Mouse (Mus musculus): Measurements from ENCODE around the gene Sik1.
"Not testable (repeated sequence)": the region's sequence is repeated elsewhere in the genome, so short reads cannot be mapped to it uniquely, and the experiment has no call there.

Sik1 gene

DNA sequence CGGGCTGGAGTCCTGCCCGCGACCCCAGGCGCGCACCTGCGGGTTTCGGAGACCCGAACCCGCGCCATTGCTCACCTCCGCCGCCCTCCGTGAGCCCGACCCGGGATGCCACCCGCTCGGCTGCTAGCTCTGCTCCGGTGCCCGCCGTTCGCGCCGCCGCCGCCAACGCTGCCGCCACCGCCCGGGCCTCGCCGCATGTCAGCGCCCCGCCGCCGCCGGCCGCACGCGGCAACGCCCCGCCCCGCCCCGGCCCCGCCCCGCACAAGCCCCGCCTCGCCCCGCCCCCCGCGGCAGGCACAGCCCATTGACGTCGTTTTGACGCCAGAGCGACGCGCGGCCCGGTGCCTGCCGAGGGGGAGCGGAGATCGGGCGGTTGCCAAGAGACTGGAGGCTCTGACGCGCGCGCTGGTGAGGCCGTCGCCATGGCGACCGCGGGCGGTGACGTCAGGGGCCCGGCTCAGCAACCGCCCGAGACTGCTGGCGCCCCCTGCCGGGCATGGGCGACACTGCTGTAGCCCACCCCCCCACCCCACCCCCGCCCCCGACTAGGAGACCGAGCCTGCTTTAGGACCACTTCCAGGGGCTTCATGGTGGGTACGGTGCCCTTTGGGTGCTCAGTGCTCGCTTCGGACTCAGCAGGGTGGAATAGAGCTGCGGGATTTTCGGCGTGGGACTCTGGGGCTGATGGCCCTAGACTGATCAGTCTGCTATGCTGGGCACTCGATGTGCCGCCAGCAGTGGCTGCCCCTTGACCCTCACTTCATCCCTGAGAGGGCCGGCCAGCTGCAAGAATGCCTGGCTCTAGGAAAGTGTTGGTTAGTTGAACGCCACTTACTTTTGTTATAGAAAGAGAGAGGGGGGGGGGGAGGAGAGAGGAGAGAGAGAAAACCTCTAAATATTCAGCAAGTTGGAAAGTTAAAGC lies at the start of gene Sik1:
TSS of gene Sik1 (minus strand) at position 208 of the 922 bp plus-strand sequence.
- DNase-seq (ENCODE audit: low read depth, low spot score), result peak; percentile 94

DNA sequence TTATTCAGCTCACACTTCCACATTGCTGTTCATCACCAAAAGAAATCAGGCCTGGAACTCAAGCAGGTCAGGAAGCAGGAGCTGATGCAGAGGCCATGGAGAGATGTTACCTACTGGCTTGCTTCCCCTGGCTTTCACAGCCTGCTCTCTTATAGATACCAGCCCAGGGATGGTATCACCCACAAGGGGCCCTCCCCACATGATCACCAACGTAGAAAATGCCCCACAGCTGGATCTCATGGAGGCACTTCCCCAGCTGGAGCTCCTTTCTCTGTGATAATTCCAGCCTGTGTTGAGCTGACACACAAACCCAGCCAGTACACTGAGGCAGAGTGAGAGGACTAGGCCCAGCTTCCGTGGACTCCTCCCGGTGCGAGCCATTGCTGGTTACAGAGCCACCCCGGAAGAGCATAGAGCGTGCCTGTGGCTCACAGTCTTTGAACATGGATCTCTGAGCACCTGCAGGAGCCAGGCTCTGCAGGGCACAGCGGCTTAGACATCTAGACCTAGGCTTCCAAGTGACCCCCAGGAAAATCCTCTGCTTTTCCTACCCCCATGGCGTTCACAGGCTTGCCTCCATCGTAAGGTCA lies 49.7 kb upstream of the Sik1 start:
- no peak for DNase-seq (ENCODE audit: low read depth, low spot score)

DNA sequence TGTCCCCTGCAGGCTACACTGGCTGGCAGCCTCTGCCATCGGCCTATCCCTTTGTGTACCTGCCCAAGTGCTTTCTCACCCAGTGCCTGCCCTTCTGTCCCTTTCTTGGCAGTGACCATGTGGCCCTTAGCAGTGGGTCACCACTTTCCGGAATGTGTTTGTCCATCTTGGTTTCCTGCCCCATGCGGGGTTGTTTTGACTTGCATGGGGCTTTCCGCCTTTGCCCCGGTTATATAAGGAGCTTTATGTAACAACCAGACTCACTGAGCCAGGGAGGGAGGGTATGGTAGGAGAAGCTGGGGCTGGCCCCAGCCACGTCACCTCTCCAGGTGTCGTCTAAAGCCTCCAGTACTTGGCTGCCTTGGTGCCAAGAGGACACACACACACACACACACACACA lies 48.4 kb upstream of the Sik1 start:
- DNase-seq (ENCODE audit: low read depth, low spot score), result no peak

DNA sequence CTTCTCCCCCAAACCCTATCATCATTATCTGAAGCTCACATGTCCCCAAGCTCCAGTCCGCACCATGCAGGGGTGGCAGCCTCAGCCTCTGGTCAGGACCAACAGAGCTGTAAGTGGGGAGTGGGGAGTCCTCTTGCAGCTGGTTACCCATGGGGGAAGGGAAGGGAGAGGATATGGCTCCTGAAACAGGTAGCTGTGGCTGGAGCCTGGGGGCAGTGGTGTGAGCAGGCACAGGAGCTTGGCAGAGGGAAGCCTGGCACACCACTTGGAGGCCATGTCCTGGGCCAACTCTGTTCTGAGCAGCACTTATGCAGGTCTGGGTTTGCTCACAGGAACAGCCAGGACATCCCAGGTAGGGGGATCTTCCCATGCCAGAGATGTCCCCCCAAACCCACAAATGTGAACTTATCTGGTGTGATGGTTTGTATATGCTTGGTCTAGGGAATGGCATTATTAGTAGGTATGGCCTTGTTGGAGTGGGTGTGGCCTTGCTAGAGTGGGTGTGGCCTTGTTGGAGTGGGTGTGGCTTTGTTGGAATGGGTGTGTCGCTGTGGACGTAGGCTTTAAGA lies 47.1 kb upstream of the Sik1 start:
- DNase-seq (ENCODE audit: low read depth, low spot score), result no peak

DNA sequence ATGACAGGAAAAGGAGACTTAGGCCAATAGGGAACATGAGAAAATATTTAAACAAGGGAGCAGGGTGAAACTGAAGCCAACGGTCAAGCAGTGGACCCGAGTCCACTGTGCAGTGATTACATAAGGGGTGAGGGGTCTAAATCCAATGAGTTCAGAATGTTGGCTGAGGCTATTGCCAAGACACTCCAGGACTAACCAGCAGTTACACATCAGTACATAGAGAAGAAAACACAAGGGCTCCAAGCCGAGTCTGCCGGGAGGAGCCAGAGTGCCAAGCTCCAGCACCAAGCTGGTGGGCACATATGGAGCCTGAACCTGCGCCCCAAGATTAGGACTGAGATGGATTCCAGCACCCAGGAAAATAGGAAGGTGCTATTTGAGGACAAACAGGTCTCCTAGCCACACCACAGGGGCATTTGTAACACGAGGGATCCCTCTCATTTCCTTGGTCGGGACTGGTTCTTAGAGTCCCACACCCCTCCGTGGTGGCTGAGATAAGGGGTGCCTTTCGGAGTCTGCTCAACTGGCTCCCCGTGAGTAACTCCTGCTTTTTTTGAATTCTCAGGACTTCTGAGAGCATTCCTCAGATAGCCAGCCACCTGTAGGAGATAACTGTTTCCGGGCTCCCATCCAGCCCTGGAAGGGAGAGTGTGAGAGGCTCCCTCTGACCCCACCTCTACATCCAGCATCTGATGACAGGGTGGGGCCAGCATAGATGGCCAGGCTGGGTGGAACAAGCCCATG lies 46.0 kb upstream of the Sik1 start:
- no peak for DNase-seq (ENCODE audit: low read depth, low spot score)

DNA sequence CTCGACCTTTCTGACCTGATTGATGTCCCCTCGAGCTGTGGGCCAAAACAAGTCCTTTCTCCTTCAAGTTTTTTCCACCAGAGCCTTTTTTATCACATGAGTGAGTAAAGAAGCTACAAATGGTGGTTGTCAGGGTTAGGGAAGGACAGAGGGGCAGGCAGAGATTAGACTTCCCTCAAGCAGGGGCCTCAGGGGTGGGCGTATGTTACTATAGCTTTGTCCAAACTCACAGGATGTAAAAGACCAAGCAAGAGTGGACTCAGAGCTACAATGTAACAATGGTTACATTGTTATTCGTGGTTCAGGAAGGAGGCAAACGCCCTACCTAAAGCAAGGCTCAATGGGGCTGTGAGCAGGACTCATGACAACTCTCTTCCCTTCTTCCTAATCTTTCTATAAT lies 43.3 kb upstream of the Sik1 start:
- no peak for DNase-seq (ENCODE audit: low read depth, low spot score)

DNA sequence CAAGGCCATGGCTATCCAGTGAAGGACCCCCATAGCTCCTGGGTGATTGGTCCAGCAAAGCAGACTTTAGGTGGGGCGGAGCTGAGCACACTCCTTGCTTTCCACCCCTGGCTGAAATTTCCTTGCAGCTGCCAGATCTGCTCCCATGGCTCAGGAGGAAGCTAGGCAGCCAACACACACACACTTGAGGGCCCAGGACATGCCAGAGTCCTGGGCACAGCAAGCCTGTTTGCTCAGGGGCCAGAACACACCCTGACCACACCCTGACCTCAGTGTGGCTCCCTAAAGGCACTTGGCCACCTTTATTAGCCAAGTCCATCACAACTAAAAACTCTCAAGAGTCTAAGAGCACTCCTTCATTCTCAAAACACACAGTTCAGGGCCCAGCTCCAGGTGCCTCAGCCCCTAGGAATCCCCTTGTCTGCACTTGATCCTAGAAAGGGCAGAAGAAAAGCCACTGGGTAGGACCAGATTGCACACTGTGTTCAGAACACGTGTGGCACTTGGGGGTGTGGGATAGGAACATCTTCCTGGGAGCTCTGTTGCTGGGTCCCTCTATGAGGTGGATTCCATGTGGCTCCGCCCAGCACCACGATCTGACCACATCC lies 41.7 kb upstream of the Sik1 start:
- no peak for DNase-seq (ENCODE audit: low read depth, low spot score)

DNA sequence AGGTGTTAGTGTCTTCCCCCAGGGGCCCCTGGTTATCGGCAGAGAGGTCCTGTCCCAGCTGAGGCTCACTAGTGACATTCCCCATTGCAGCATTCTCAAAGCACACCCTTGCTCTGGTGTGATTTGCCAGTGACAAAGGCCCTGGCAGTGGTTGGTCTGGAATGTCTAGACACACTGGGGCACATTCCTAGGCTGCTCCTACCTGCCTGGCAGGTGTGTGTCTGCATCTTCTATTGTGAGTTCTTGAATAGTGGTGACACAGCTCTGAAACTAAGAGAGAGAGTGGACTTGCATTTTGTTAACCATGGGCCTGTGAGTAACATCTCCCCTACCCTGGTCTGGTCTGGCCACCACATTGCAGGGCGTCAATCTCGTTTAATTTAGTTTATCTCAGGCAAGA lies 41.1 kb upstream of the Sik1 start:
- no peak for DNase-seq (ENCODE audit: low read depth, low spot score)

DNA sequence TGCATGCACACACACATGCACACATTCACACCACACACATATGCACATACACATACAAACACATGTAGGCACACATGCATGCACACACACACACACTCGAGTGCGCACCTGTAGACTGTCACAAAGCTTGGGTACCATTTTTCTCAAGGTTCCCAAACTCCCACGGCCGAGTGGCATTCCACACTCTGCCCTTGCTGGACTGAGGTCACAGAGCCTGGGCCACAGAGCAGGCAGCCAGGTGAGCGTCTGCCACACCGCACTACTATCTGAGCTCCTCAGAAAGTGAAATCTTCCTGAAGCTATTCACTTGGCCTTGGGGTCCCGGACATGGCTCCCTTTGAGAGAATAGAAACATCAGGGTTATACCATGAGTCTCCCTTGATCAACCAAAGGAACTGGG lies 40.7 kb upstream of the Sik1 start:
- DNase-seq (ENCODE audit: low read depth, low spot score), result no peak

DNA sequence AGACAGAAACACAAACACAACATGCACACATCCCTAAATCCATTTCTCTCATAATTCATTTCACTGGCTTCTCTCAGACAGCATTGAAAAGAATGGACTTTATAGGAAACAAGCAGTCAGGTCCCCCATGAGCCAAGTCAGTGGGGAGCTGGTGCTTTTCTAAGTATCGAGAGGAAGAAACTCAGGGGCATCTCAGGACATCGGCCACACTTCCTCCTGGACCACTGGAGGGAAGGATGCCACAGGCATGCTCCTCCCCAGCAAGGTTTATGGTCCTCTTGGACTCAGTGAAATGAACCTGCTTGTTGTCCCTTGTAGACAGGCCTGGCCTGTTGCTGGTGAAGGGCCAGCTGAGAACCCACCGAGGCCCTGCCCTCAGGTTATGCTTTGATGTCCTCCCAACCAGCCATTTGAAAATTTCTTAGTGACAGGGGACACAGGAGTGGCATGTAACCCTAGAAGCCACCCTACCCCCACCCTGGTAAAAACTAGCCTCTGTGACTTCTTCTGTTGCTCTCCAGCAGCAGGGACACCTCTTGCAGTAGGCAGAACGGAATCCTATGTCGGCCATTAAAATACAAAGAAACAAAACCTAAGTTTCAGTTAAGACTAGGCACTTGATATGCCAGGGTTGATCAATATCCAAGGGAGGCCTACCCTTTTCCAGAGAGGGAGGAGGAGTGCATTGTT lies 37.9 kb upstream of the Sik1 start:
- DNase-seq (ENCODE audit: low read depth, low spot score), result no peak

DNA sequence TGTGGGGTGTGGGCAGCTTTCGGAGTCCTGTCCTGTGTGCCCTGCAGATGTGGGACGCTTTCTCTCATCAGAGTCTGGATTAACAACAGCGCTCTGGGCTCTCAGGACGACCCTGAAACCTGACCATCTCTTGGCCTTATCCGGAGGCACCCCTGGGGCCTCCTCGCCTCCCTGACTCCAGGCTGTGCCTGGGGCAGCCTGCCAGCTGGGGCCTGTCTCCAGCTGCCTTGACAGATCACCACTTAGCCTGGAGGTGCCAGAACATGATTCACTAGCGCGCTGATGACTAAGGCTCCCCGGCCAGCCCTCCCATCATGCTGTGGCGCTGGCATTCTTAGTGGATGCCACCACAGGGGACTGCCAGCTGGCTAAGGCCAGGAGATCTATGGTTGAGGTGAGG lies 37.1 kb upstream of the Sik1 start:
- no peak for DNase-seq (ENCODE audit: low read depth, low spot score)

DNA sequence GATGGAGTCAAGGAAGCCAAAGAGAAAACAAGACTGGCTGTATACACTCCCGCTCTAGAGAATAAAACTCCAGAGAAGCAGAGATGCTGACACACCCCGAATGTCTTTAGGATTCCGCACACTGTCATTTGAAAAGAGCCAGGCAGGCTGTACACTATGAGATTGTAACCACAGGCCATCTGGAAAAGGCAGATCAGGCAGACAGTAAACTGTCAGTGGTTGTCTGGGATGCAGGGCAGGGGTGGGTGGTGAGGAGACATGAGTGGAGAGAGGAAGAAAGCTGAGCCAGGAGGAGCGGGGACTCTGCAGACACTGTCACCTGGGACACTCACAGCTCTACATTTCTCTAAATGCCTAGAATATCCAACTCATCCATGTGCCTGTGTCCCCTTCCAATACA lies 36.3 kb upstream of the Sik1 start:
- no peak for DNase-seq (ENCODE audit: low read depth, low spot score)

DNA sequence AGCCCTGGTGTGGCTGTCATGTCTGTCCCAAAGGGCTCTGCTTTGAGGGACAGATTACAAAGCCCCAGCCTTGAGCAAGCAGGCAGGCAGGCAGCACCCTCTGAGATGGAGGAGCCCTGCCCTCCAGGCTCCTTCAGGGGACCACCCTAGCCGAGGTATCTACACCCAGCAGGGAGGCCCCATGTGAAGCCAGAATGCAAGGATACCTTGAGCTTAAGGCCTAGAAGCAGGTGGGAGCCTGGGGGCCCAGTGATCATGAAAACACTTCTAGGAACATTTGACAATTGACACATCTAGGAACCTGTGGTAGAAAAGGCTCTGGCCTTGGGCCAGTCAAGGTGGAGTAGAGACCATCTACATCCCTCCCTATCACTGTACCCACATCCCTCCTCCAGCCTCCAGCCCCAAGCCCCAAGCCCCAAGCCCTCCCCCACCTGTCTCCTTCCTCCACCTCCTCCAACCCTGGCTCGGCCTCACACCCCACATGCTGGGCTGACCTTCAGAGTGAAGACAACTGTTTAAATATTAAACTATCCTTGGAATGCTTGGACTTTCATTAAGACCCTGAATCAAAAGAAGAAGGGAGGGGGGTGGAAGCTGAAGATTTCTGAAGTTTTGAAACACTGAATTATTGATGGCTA lies 34.8 kb upstream of the Sik1 start:
- no peak for DNase-seq (ENCODE audit: low read depth, low spot score)

DNA sequence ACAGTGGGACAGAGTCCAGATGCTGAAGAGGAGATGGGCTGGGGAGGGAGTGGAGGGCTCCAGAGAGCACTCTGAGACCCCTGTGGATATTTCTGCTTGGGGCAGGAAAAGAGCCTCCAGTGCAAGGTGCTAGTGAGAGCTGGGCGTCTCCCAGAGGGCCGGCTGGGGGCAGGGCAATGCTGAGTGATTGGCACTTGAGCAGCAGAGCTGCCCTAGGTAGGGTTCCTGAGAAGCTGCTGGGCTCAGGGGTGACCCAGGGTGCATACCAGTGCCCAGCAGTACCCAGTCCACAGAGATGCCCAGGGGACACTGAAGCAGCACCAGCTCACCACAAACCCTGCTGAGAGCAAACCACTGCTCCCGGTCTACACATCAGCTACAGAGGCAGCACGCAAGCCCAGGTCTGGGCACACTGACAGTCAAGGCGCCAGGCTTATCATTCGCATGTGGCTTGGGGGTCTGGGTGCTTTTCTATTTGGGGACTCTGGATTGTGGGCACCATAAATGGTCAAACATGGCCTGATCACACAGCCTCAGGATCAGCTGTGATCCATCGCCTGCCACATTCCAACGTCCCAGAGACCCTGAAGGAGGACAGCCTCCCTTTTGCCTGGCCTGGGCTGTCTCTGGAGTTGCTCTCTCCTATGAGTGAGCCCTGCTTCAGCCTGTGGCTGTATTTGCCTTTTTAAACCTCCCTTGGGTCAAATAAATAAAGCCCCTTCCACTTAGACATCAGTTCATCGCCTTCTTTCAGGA lies 34.0 kb upstream of the Sik1 start:
- DNase-seq (ENCODE audit: low read depth, low spot score), result no peak

DNA sequence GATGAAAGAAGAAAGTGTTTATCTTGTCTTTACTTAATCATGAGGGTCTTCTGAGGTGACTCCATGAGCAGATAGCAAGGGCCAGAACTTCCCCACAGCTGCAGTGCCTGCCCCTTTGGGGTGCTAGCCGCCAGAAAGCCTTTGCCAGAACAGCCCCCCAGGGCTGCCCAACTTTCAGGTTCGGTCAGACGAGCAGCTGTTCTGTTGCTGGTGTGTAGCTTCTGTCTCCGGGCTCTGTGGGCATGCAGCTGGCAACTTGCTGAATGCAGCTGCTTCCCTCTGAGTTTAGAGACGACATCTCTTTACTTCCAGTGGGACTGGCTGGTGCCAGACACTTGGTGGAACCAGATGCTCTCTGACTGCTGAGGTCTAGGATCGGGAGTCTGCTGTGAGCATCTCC lies 32.9 kb upstream of the Sik1 start:
- DNase-seq (ENCODE audit: low read depth, low spot score), result no peak

DNA sequence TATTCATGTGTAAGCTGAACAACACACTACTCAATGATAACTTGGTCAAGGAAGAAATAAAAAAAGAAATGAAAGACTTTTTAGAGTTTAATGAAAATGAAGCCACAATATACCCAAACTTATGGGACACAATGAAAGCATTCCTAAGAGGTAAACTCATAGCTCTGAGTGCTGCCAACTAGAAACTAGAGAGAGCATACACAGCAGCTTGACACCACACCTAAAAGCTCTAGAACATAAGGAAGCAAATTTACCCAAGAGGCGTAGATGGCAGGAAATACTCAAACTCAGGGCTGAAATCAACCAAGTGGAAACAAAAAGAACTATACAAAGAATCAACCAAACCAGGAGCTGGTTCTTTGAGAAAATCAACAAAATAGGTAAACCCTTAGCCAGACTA lies 29.1 kb upstream of the Sik1 start:
- DNase-seq (ENCODE audit: low read depth, low spot score), result not testable (repeated sequence)

DNA sequence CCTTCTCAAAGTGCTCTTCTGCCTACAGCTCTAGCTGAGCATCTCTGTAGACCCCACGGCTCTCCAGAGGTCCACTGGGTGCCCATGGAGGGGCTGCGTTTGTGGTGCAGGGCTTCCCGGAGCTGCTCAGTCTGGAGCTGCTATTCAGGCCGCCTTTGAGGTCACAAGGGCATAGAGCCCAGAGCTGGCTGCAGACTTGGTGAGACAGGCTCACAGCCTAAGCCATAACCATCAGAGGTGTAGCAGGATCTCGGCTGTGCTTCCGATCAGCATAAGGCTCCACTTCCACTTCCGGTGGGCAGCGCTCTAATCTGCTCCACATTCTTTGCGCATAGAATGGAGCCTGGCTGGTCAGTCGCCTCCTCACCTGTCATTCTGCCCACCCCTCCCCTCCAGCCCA lies 23.8 kb upstream of the Sik1 start:
- DNase-seq (ENCODE audit: low read depth, low spot score), result no peak

DNA sequence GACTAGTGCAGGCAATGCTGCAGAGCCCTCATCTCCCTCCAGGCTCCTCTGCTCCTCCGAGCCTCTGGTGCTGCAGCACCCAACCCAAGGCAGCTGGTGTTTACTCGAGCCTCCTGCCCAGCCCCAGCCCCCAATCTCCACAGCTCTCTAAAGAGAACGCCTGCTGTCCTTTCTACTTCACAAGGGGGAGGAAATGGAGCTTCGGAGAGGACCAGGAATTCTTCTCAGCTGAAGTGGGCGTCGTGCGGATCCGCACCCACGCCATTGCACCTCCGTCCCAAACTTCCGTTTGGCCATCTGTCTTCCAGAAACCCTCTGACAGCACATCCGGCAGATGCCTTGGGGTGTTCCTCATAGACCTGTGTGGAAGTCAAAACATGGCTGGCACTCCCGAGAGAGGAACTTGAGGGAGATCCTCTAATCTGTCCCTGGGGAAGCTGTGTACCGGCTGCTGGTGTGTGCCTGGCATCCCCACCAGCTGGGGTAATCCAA lies 22.1 kb upstream of the Sik1 start:
- DNase-seq (ENCODE audit: low read depth, low spot score), result no peak

DNA sequence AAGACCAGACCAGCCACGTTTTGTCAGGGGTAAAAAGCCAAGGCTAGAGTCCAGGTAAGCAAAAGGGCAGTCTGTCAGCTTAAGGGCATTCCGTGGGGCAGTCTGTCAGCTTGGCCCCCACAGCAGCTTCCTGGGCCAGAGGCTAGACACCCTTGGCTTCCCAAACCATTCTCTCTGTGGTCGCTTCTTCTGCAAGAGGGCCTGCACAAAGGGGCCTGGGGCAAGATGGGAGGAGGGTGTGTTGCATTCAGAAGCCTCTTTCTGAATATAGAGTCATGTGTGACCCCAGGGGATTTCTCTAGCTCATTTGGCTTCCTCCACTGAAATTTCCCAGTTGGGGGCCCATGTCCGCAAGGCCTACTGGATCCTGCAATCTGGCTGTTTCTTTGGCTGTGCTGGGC lies 21.6 kb upstream of the Sik1 start:
- no peak for DNase-seq (ENCODE audit: low read depth, low spot score)

DNA sequence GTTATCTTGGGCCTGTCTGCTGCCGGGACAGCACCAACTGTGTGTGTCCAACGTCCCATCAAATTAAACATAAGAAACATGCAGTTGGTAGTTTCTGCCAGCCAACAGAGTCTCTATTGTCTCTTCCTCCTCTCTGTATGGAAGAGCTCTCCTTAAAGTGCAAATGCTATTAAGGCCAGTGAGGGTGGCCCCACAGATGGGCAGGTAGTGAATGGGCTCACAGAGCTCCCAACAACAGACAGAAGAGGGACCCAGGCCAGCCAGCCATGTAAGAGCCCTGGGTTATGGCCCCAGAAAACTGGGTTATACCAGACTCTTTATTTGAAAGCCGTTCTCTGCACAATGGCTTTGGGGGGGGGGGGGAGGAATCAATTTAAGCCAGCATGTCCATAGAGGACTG lies 21.2 kb upstream of the Sik1 start:
- DNase-seq (ENCODE audit: low read depth, low spot score), result no peak

Measured in brain, embryonic 18.5 days (tissue).